11 mouse cellular contexts compared by ENCODE assay signal in genomic region chr9:92544146-92544545, GRCm38 (mm10). TPM values are rescaled to one million over a fixed set of nuclear protein-coding genes. Genes with fewer than 3 reads are reported as not detected.
A peak's percentile ranks its signal among the peaks of the same experiment; 100 is the strongest.
DNase-seq lines count a peak whose midpoint lies in the region; ATAC-seq lines count a peak whose summit lies in the region.
"Had no signal": no experiment of that assay in that cellular context is flagged by ENCODE, and none has a peak within 500 bp of the region (broad histone marks: within the 10 kb centered on the region; RNA-seq: fewer than 3 reads in every experiment).

No protein-coding gene starts in this region.

- no peaks in the 10 kb centered on the region for H3K9me3 ChIP-seq in heart, embryonic 15.5 days (replicated peaks)
- no peaks in the 10 kb centered on the region for H3K9me3 ChIP-seq in neural tube, embryonic 12.5 days
- H3K9me3 ChIP-seq in intestine, embryonic 15.5 days = no peaks in the 10 kb centered on the region
- H3K9me3 ChIP-seq: liver, embryonic 13.5 days; megakaryocyte, embryonic 14.5 days had no signal

- H3K4me2 ChIP-seq in heart, embryonic 15.5 days = peak overlapping the region; percentile 93
- peak overlapping the region; percentile 33 for H3K4me2 ChIP-seq in neural tube, embryonic 12.5 days (replicated peaks)
- H3K4me2 ChIP-seq in intestine, embryonic 15.5 days (replicated peaks) = peak overlapping the region; percentile 81
- H3K4me2 ChIP-seq: liver, embryonic 13.5 days had no signal

- ATAC-seq in heart, embryonic 15.5 days (replicated peaks; ENCODE audit: insufficient number of reproducible peaks, insufficient read depth, low FRiP score, low read depth) = no peak
- no peak for ATAC-seq in neural tube, embryonic 12.5 days (ENCODE audit: low FRiP score, low read depth)
- ATAC-seq in intestine, embryonic 15.5 days = no peak
- ATAC-seq in granulocyte monocyte progenitor cell, adult 5-6 weeks (replicated peaks; ENCODE audit: poor library complexity, severe bottlenecking) = no peak

- no peaks in the 10 kb centered on the region for H3K27me3 ChIP-seq in heart, embryonic 15.5 days
- H3K27me3 ChIP-seq in neural tube, embryonic 12.5 days (replicated peaks) = no peaks in the 10 kb centered on the region
- H3K27me3 ChIP-seq in intestine, embryonic 15.5 days (replicated peaks) = no peaks in the 10 kb centered on the region

- H3K9ac ChIP-seq in heart, embryonic 15.5 days = no peak overlapping the region
- H3K9ac ChIP-seq in neural tube, embryonic 12.5 days = no peak overlapping the region
- no peak overlapping the region for H3K9ac ChIP-seq in intestine, embryonic 15.5 days
- H3K9ac ChIP-seq: liver, embryonic 13.5 days had no signal

- H3K27ac ChIP-seq in heart, embryonic 15.5 days = peak overlapping the region; percentile 58
- no peak overlapping the region for H3K27ac ChIP-seq in neural tube, embryonic 12.5 days
- H3K27ac ChIP-seq in intestine, embryonic 15.5 days = no peak overlapping the region
- H3K27ac ChIP-seq: liver, embryonic 13.5 days had no signal

- H3K4me1 ChIP-seq in heart, embryonic 15.5 days (replicated peaks) = peaks cover 41% of the 10 kb centered on the region
- peaks cover 9% of the 10 kb centered on the region for H3K4me1 ChIP-seq in neural tube, embryonic 12.5 days
- peaks cover 18% of the 10 kb centered on the region; the same call in 1 of the 2 replicates for H3K4me1 ChIP-seq in intestine, embryonic 15.5 days (replicated peaks)

- 73% methylated on average over 1 of the region's 1 CpGs for WGBS in heart, embryonic 15.5 days
- WGBS in neural tube, embryonic 12.5 days = 65% methylated on average over 1 of the region's 1 CpGs
- WGBS in intestine, embryonic 15.5 days = 71% methylated on average over 1 of the region's 1 CpGs

- no peak for DNase-seq in heart, postnatal 4 days
- DNase-seq in neural tube, embryonic 10.5 days (ENCODE audit: extremely low spot score, low spot score) = no peak
- no peak for DNase-seq in frontal cortex, postnatal 25 days (ENCODE audit: low spot score in 2 of 2)
- DNase-seq: kidney, adult 2 months; liver, embryonic 13.5 days; thymus, adult 18-20 months had no signal

- peak overlapping the region; percentile 8 for H3K4me3 ChIP-seq in heart, embryonic 15.5 days
- no peak overlapping the region for H3K4me3 ChIP-seq in neural tube, embryonic 12.5 days
- peak overlapping the region; percentile 11; the same call in 1 of the 2 replicates for H3K4me3 ChIP-seq in intestine, embryonic 15.5 days (replicated peaks)
- H3K4me3 ChIP-seq: liver, embryonic 13.5 days; megakaryocyte, embryonic 14.5 days had no signal

- no peaks in the 10 kb centered on the region; the same call in 1 of the 2 replicates for H3K36me3 ChIP-seq in heart, embryonic 15.5 days
- no peaks in the 10 kb centered on the region for H3K36me3 ChIP-seq in neural tube, embryonic 12.5 days
- H3K36me3 ChIP-seq in intestine, embryonic 15.5 days = no peaks in the 10 kb centered on the region
- H3K36me3 ChIP-seq: liver, embryonic 13.5 days had no signal

RNA-seq across cellular contexts. Expression of gene Plod2, which starts 2.1 kb away (rescaled TPM):
- polyA plus RNA-seq in heart, embryonic 15.5 days (2015; fragmentation: Nextera tagmentation; extraction: Ambion mirVana) = 33.2 and 33.8 TPM in 2 replicates
- total RNA-seq in heart, postnatal 4 days (2021) = 10 to 100 TPM; 24.3 to 31.3 TPM
- 32.8 and 36.0 TPM in 2 replicates for polyA plus RNA-seq in neural tube, embryonic 12.5 days (2016; fragmentation: Nextera tagmentation; extraction: Ambion mirVana)
- polyA plus RNA-seq in intestine, embryonic 15.5 days (2015; fragmentation: Nextera tagmentation; extraction: Ambion mirVana) = 48.1 and 53.8 TPM in 2 replicates
- 0.45 and 2.1 TPM in 2 replicates for total RNA-seq in granulocyte monocyte progenitor cell, adult 5-6 weeks (2014; fragmentation: Nextera tagmentation)
- 1.3 and 1.9 TPM in 2 replicates for total RNA-seq in granulocyte monocyte progenitor cell, adult 5-6 weeks (2017)

Comparison
In these comparisons a context has a peak if more than half of its experiments do, and no peak if none do; other contexts are left out.
1. H3K4me2 ChIP-seq: peak in every context shown above with its lines; median percentile 93 in heart, embryonic 15.5 days; 81 in intestine, embryonic 15.5 days; 33 in neural tube, embryonic 12.5 days.